Mouse (Mus musculus) adrenal gland, adult 8-10 months (tissue): ENCODE results near the gene Ces1d. TPM values are rescaled to one million over a fixed set of nuclear protein-coding genes. Genes with fewer than 3 reads are reported as not detected.

Experiments
- DNase-seq: peaks from one replicate; pipeline ENCODE4 v3.0.0; 2022
- total RNA-seq, 4 experiments: library from RNA; stranded (reverse); gene quantifications; 2 replicates each; pipeline ENCODE4 v1.2.4; 2022

Ces1d gene
- total RNA-seq, 4 experiments from 2014 or later = 62.1 to 230 (median 170) TPM

GRCm38 (mm10) chr8:93132196-93132595 lies 65.4 kb downstream of the Ces1d start:
- DNase-seq = no peak

GRCm38 (mm10) chr8:93131233-93131980 lies 66.2 kb downstream of the Ces1d start, which contains the start of gene Ces1c:
TSS of gene Ces1c (minus strand) at chr8:93131283.
- DNase-seq = no peak

- DNase-seq = no peak
Observed at GRCm38 (mm10) chr8:93126476-93126875, 71.2 kb downstream of the Ces1d start.

- DNase-seq = no peak
Observed at GRCm38 (mm10) chr8:93122005-93122404, 75.6 kb downstream of the Ces1d start.

Other genes with a start within 250 kb of the Ces1d start
- 10 to 100 TPM in 2 of 4 experiments, 1 to 10 TPM in 2; 6.0 to 27.5 (median 12.8) TPM for gene Slc6a2, start 237.8 kb downstream of the Ces1d start, total RNA-seq
- not detected for gene Ces1a, start 149.6 kb downstream of the Ces1d start, total RNA-seq
- not detected for gene Ces1b, start 117.8 kb downstream of the Ces1d start, total RNA-seq
- 1 to 10 TPM in 1 of 4 experiments, under 1 TPM in 2, not detected in 1; 0.24 to 2.0 (median 0.73) TPM for gene Ces1c, start 66.6 kb downstream of the Ces1d start, total RNA-seq
- gene Ces1e, start 31.8 kb upstream of the Ces1d start, total RNA-seq = not detected
- 10 to 100 TPM in 3 of 4 experiments, 1 to 10 TPM in 1; 7.1 to 16.4 (median 13.4) TPM for gene Ces1f, start 81.9 kb upstream of the Ces1d start, total RNA-seq
- gene Ces1g, start 139.5 kb upstream of the Ces1d start, total RNA-seq = under 1 TPM; 0.09 to 0.86 (median 0.21) TPM
- gene Ces1h, start 181.9 kb upstream of the Ces1d start, total RNA-seq = not detected